Mouse (Mus musculus): ENCODE results near the gene Atp5d. TPM values are rescaled to one million over a fixed set of nuclear protein-coding genes. Genes with fewer than 3 reads are reported as not detected.
"Not testable (repeated sequence)": the region's sequence is repeated elsewhere in the genome, so short reads cannot be mapped to it uniquely, and the experiment has no call there.

Atp5d gene
- polyA plus RNA-seq, 1 experiment from 2014 or later, result 612 TPM

- not testable (repeated sequence) for H3K27me3 ChIP-seq; H3K9me3 ChIP-seq (replicated peaks); ATAC-seq (replicated peaks; ENCODE audit: low FRiP score)
- Histone ChIP-seq H3K9ac (0 out of 2 replicates have a peak overlapping the region, but pooled peaks have one; percentile 3), H3K27ac (peak overlapping the region; percentile 100), H3K36me3 (peaks cover 16% of the 10 kb centered on the region), H3K4me2 (peak overlapping the region; percentile 96), H3K4me3 (replicated peaks) (peak overlapping the region; percentile 47; the same call in 1 of the 2 replicates), H3K4me1 (peaks cover 85% of the 10 kb centered on the region)
- 79% methylated on average over 4 of the region's 4 CpGs for WGBS
These were observed 27.7 kb downstream of the Atp5d start for GRCm38 (mm10) chr10:80166136-80166535.

DNA sequence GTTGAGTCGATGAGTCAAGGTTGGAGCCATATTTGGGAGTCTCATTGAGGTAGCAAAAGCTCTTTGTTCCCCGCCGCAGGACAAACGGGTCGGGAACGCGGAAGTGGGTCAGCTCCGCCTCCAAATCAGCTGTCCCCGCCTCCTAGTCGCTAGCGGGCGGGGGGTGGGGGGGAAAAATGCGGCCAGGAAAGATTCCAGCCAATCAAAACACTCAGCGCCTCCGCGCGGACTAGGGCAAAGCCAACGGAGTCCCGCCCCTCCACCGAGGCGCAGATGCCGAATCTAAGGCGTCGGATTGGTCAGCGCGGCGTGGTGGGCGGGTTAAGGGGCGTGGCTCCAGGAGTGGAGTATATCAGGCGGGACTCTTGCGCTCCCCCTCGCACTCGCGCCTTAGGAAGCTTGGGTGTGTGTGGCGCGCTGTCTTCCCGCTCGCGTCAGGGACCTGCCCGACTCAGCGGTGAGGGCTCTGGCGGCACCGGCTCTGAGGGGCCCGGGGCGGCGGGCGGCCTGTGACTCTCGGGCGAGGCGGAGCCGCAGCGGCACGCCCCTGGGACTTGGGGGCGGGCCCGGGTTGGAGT lies 29.1 kb downstream of the Atp5d start:
- peaks cover 29% of the 10 kb centered on the region for H3K36me3 ChIP-seq
- peaks cover 85% of the 10 kb centered on the region for H3K4me1 ChIP-seq
- peak; percentile 87 for ATAC-seq (replicated peaks; ENCODE audit: low FRiP score)
- no peaks in the 10 kb centered on the region for H3K9me3 ChIP-seq (replicated peaks)
- H3K4me3 ChIP-seq (replicated peaks), result peak overlapping the region; percentile 91
- H3K27me3 ChIP-seq, result no peaks in the 10 kb centered on the region
- H3K27ac ChIP-seq, result peak overlapping the region; percentile 100
- peak overlapping the region; percentile 77 for H3K4me2 ChIP-seq
- peak overlapping the region; percentile 99 for H3K9ac ChIP-seq
- under 1% methylated on average over 55 of the region's 55 CpGs for WGBS

- peak overlapping the region; percentile 100 for H3K27ac ChIP-seq
- H3K27me3 ChIP-seq, result no peaks in the 10 kb centered on the region
- H3K4me3 ChIP-seq (replicated peaks), result peak overlapping the region; percentile 91
- WGBS, result under 1% methylated on average over 47 of the region's 48 CpGs
- H3K4me1 ChIP-seq, result peaks cover 83% of the 10 kb centered on the region
- H3K9ac ChIP-seq, result peak overlapping the region; percentile 99
- H3K36me3 ChIP-seq, result peaks cover 29% of the 10 kb centered on the region
- peak overlapping the region; percentile 77 for H3K4me2 ChIP-seq
- peak; percentile 54 for ATAC-seq (replicated peaks; ENCODE audit: low FRiP score)
- H3K9me3 ChIP-seq (replicated peaks), result no peaks in the 10 kb centered on the region
These were observed 29.7 kb downstream of the Atp5d start for GRCm38 (mm10) chr10:80168038-80168661.

- Histone ChIP-seq H3K27me3 (no peaks in the 10 kb centered on the region), H3K27ac (peak overlapping the region; percentile 100), H3K9ac (peak overlapping the region; percentile 99), H3K36me3 (peaks cover 29% of the 10 kb centered on the region), H3K4me3 (replicated peaks) (peak overlapping the region; percentile 91), H3K9me3 (replicated peaks) (no peaks in the 10 kb centered on the region), H3K4me1 (peaks cover 78% of the 10 kb centered on the region), H3K4me2 (peak overlapping the region; percentile 77)
- WGBS, result 48% methylated on average over 1 of the region's 1 CpGs
- ATAC-seq (replicated peaks; ENCODE audit: low FRiP score), result no peak
These were observed 30.6 kb downstream of the Atp5d start for GRCm38 (mm10) chr10:80169070-80169469.

- H3K27ac ChIP-seq, result no peak overlapping the region
- H3K4me3 ChIP-seq (replicated peaks), result no peak overlapping the region
- H3K4me2 ChIP-seq, result no peak overlapping the region
- no peak for ATAC-seq (replicated peaks; ENCODE audit: low FRiP score)
- H3K27me3 ChIP-seq, result no peaks in the 10 kb centered on the region
- WGBS, result 81% methylated on average over 7 of the region's 7 CpGs
- H3K9ac ChIP-seq, result no peak overlapping the region
- H3K4me1 ChIP-seq, result peaks cover 72% of the 10 kb centered on the region
- H3K36me3 ChIP-seq, result peaks cover 33% of the 10 kb centered on the region
- H3K9me3 ChIP-seq (replicated peaks), result no peaks in the 10 kb centered on the region
These were observed 31.2 kb downstream of the Atp5d start for GRCm38 (mm10) chr10:80169651-80170050.

DNA sequence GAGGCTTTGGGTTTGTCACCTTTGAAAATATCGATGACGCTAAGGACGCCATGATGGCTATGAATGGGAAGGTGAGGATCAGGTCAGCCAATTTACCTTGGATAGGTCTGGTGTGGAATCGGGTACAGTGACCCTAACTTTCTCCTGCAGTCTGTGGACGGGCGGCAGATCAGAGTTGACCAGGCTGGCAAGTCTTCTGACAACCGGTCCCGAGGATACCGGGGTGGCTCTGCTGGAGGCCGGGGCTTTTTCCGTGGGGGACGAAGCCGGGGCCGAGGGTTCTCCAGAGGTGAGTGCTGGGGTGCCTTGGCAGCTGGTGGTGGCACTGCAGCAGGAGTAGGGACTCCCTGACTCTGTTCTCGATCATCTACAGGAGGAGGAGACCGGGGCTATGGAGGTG lies 31.6 kb downstream of the Atp5d start:
- WGBS, result 96% methylated on average over 16 of the region's 16 CpGs
- H3K4me3 ChIP-seq (replicated peaks), result 0 out of 2 replicates have a peak overlapping the region, but pooled peaks have one; percentile 8
- H3K27me3 ChIP-seq, result no peaks in the 10 kb centered on the region
- H3K4me1 ChIP-seq, result peaks cover 68% of the 10 kb centered on the region
- no peaks in the 10 kb centered on the region for H3K9me3 ChIP-seq (replicated peaks)
- peaks cover 37% of the 10 kb centered on the region for H3K36me3 ChIP-seq
- H3K9ac ChIP-seq, result 0 out of 2 replicates have a peak overlapping the region, but pooled peaks have one; percentile 7
- no peak for ATAC-seq (replicated peaks; ENCODE audit: low FRiP score)
- H3K27ac ChIP-seq, result 0 out of 2 replicates have a peak overlapping the region, but pooled peaks have one; percentile 5
- 0 out of 2 replicates have a peak overlapping the region, but pooled peaks have one; percentile 9 for H3K4me2 ChIP-seq

DNA sequence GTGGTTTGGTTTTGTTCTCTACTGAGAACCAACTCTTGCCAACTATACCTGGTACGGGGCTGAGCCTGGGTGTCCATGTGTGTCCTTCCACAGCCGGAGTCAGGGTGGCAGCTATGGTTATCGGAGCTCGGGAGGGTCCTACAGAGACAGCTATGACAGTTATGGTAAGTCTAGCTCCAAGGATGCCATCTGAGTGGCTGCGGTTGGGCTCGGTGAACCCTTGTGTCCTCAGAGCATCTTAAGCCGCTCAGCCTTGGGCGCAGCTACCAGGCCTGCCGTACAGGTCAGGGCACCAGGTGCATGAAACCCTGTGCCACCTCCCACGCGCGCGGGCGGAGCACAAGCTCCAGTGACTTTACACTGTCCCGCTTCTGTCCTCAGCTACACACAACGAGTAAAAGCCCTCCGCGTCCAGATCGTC lies 32.2 kb downstream of the Atp5d start:
- Histone ChIP-seq H3K27me3 (no peaks in the 10 kb centered on the region), H3K9me3 (replicated peaks) (no peaks in the 10 kb centered on the region), H3K36me3 (peaks cover 37% of the 10 kb centered on the region), H3K27ac (0 out of 2 replicates have a peak overlapping the region, but pooled peaks have one; percentile 5), H3K9ac (peak overlapping the region; percentile 7; the same call in 1 of the 2 replicates), H3K4me1 (peaks cover 64% of the 10 kb centered on the region), H3K4me2 (0 out of 2 replicates have a peak overlapping the region, but pooled peaks have one; percentile 9), H3K4me3 (replicated peaks) (peak overlapping the region; percentile 8; the same call in 1 of the 2 replicates)
- 79% methylated on average over 19 of the region's 19 CpGs for WGBS
- no peak for ATAC-seq (replicated peaks; ENCODE audit: low FRiP score)

- no peaks in the 10 kb centered on the region for H3K9me3 ChIP-seq (replicated peaks)
- H3K36me3 ChIP-seq, result peaks cover 37% of the 10 kb centered on the region
- peaks cover 63% of the 10 kb centered on the region for H3K4me1 ChIP-seq
- H3K4me3 ChIP-seq (replicated peaks), result no peak overlapping the region
- H3K9ac ChIP-seq, result peak overlapping the region; percentile 19; the same call in 1 of the 2 replicates
- WGBS, result 89% methylated on average over 15 of the region's 15 CpGs
- ATAC-seq (replicated peaks; ENCODE audit: low FRiP score), result no peak
- H3K27ac ChIP-seq, result peak overlapping the region; percentile 92
- no peaks in the 10 kb centered on the region for H3K27me3 ChIP-seq
- H3K4me2 ChIP-seq, result no peak overlapping the region
These were observed 32.8 kb downstream of the Atp5d start for GRCm38 (mm10) chr10:80171252-80171651.

GRCm38 (mm10) chr10:80171760-80172526 lies 33.5 kb downstream of the Atp5d start:
- no peaks in the 10 kb centered on the region for H3K27me3 ChIP-seq
- H3K27ac ChIP-seq, result peak overlapping the region; percentile 92
- ATAC-seq (replicated peaks; ENCODE audit: low FRiP score), result no peak
- H3K36me3 ChIP-seq, result peaks cover 37% of the 10 kb centered on the region
- WGBS, result 81% methylated on average over 45 of the region's 45 CpGs
- H3K9me3 ChIP-seq (replicated peaks), result no peaks in the 10 kb centered on the region
- H3K4me3 ChIP-seq (replicated peaks), result peak overlapping the region; percentile 64
- peaks cover 57% of the 10 kb centered on the region for H3K4me1 ChIP-seq
- H3K4me2 ChIP-seq, result peak overlapping the region; percentile 79
- H3K9ac ChIP-seq, result peak overlapping the region; percentile 61

DNA sequence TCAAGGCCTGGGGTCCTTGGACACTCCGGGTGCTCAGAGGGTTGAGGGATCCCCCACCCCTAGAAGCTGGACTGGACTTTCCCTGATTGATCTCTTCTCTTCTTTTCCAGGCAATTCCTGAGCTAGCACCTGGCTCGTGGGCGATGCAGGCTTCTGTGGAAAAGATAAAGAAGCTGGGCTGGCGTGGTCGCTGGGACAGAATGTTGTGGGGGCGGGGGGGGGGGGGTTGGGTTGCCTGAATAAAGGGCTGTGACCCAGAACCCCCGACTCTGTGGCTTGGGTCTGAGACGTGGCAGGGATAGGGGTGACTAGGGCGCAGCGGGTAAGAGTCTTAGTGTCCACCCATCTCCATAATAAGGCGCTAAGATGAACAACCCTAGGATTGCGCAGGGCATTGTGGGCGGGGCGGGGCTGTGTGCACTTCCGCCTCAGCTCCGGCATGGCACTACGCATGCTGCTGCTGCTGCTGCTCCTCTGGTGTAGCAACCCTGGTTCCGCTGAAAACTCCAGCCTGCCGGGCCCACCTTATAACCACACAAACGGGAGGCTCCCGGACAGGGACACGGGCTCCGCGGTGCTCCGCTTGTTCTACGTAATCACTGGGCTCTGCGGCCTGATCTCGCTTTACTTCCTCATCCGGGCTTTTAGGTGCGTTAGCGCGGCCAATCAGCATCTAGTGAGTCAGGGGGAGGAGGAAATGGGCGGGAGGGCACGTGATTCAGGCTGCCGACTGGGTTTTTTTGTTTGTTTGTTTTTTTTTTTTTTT lies 34.3 kb downstream of the Atp5d start, which contains the start of gene 1600002K03Rik:
Gene 1600002K03Rik (plus strand): TSS at position 418 of the 766 bp plus-strand sequence.
- peak within 1 kb of the TSS; percentile 79 for H3K4me2 ChIP-seq
- peaks cover 54% of the 10 kb centered on the region for H3K4me1 ChIP-seq
- 6% methylated on average over 34 of the region's 35 CpGs for WGBS
- no peaks in the 10 kb centered on the region for H3K27me3 ChIP-seq
- H3K27ac ChIP-seq, result peak within 1 kb of the TSS; percentile 92
- H3K4me3 ChIP-seq (replicated peaks), result peak within 1 kb of the TSS; percentile 64
- ATAC-seq (replicated peaks; ENCODE audit: low FRiP score), result peak; percentile 75
- H3K9ac ChIP-seq, result peak within 1 kb of the TSS; percentile 61
- no peaks in the 10 kb centered on the region for H3K9me3 ChIP-seq (replicated peaks)
- H3K36me3 ChIP-seq, result peaks cover 37% of the 10 kb centered on the region

DNA sequence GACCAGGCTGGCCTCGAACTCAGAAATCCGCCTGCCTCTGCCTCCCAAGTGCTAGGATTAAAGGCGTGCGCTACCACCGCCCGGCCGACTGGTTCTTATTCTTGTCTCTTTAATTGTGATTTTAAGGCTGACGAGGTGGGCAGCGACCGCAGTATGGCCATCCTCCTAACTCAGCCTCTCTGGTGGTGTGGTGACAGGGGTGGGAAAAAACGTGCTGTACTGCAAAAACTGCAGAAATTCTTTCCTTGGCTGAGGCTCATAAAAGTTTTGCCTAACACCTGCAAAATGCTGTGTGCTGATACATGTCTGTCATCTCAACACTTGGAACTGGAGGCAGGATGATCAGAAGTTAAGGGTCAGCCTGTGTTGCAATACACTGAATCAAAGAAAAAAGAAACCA lies 34.9 kb downstream of the Atp5d start:
- WGBS, result 15% methylated on average over 11 of the region's 11 CpGs
- ATAC-seq (replicated peaks; ENCODE audit: low FRiP score), result no peak
- Histone ChIP-seq H3K4me1 (peaks cover 54% of the 10 kb centered on the region), H3K27me3 (no peaks in the 10 kb centered on the region), H3K9me3 (replicated peaks) (no peaks in the 10 kb centered on the region), H3K4me3 (replicated peaks) (peak overlapping the region; percentile 64), H3K4me2 (peak overlapping the region; percentile 79), H3K9ac (peak overlapping the region; percentile 61), H3K36me3 (peaks cover 37% of the 10 kb centered on the region), H3K27ac (peak overlapping the region; percentile 92)

Data from kidney, embryonic 15.5 days (tissue).